Mouse (Mus musculus) spleen, adult 2 months (tissue): ENCODE data around the gene Vps54.

Experiments
- CTCF ChIP-seq: fragments of 200-500 bp; IDR thresholded peaks from 2 replicates; pipeline ENCODE4 v1.5.1; 2011; ENCODE audit warnings: mild to moderate bottlenecking, inconsistent platforms; ENCODE audit not compliant: insufficient read depth, insufficient read length, insufficient replicate concordance; ENCODE audit errors: extremely low read depth
- POLR2A ChIP-seq: fragments of 200-500 bp; IDR thresholded peaks from 2 replicates; pipeline ENCODE4 v1.6.1; 2011; ENCODE audit warnings: low read depth, low read length, inconsistent platforms

DNA sequence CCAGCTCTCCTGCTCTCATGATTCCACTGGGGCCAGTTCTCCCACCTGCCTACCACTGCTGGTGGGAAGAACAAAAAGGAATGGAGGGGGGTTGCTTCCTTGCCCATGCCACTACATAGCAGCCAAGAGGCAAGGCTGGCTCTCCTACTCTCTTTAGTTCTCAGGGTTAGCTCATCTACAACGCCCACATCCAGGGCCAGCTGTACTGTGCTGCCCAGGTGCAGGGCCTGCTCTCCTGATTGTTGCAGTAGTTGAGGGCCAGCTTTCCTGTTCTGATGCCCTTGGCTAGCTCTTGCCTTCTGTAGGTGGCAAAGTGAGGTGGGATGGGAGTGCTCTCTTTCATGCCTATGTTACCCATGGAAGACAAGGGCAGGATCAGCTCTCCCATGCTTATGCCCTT, 8.9 kb downstream of the Vps54 start:
- no peak for TF ChIP-seq CTCF
- no peak for TF ChIP-seq POLR2A
